Mouse (Mus musculus) CH12.LX (cell line): ENCODE measurements around the gene 6430548M08Rik. TPM values are rescaled to one million over a fixed set of nuclear protein-coding genes. Genes with fewer than 3 reads are reported as not detected.

Experiments
- DNase-seq: peaks from one replicate; pipeline ENCODE4 v3.0.0-alpha.2; 2013; ENCODE audit errors: extremely low read depth
- H3K27ac ChIP-seq: 2 replicates; pipeline ENCODE4 v1.5.1; 2012; ENCODE audit warnings: low read depth, mild to moderate bottlenecking, control low read depth, moderate library complexity; ENCODE audit not compliant: insufficient read depth
- H3K27me3 ChIP-seq: replicated peaks from 2 replicates; pipeline ENCODE3; 2012; ENCODE audit warnings: inconsistent platforms
- H3K36me3 ChIP-seq, 2 experiments: replicated peaks in 1 of 2; 2 replicates each; pipeline versions ENCODE3 to v1.6.1; 2012; ENCODE audit warnings: inconsistent platforms in 1 of 2, low read length in 1 of 2, mild to moderate bottlenecking in 1 of 2, mixed read lengths in 1 of 2, moderate library complexity in 1 of 2; ENCODE audit not compliant: control insufficient read depth in 1 of 2, insufficient read depth in 1 of 2
- H3K4me1 ChIP-seq, 2 experiments: 2 replicates each; pipeline ENCODE4 v1.6.1; 2012; ENCODE audit warnings: inconsistent platforms in 1 of 2, moderate library complexity in 1 of 2; ENCODE audit not compliant: insufficient read depth in 2 of 2, control insufficient read depth in 1 of 2
- H3K4me2 ChIP-seq: 2 replicates; pipeline ENCODE4 v1.6.1; 2012; ENCODE audit warnings: low read depth, mild to moderate bottlenecking, control low read depth; ENCODE audit not compliant: poor library complexity, insufficient read depth, severe bottlenecking
- H3K4me3 ChIP-seq, 3 experiments: fragments of 150-350 bp in 1 of 3; sonication (generic) in 1 of 3; replicated peaks in 1 of 3; 2 replicates each; pipeline versions ENCODE3 to v1.5.1; 2011 to 2012; ENCODE audit warnings: low read depth in 2 of 3, low read length in 2 of 3, mild to moderate bottlenecking in 2 of 3, moderate library complexity in 2 of 3, control low read depth in 1 of 3, improper control_type of control experiment in 1 of 3, inconsistent platforms in 1 of 3, mixed read lengths in 1 of 3; ENCODE audit not compliant: poor library complexity in 1 of 3
- H3K79me2 ChIP-seq: replicated peaks from 2 replicates; pipeline ENCODE4 v1.6.1; 2012; ENCODE audit warnings: mild to moderate bottlenecking, moderate library complexity; ENCODE audit not compliant: control insufficient read depth, poor library complexity, insufficient read depth, severe bottlenecking; ENCODE audit errors: extremely low read depth
- H3K9ac ChIP-seq: 2 replicates; pipeline ENCODE4 v1.6.1; 2012; ENCODE audit warnings: low read depth, mild to moderate bottlenecking, control low read depth, moderate library complexity; ENCODE audit not compliant: insufficient read depth
- H3K9me3 ChIP-seq: replicated peaks from 2 replicates; pipeline ENCODE3; 2012; ENCODE audit warnings: low read length, inconsistent platforms, mixed read lengths
- BHLHE40 ChIP-seq: IDR thresholded peaks from 2 replicates; pipeline ENCODE4 v1.6.1; 2011; ENCODE audit warnings: mild to moderate bottlenecking, low read depth, low read length, improper control_type of control experiment
- CHD1 ChIP-seq: IDR thresholded peaks from 2 replicates; pipeline ENCODE4 v1.6.1; 2012; ENCODE audit warnings: low read depth, low read length, improper control_type of control experiment, inconsistent platforms
- E2F4 ChIP-seq: IDR thresholded peaks from 2 replicates; pipeline ENCODE4 v1.6.1; 2011; ENCODE audit warnings: low read depth, low read length, improper control_type of control experiment; ENCODE audit not compliant: insufficient replicate concordance
- EP300 ChIP-seq: IDR thresholded peaks from 2 replicates; pipeline ENCODE4 v1.6.1; 2011; ENCODE audit warnings: low read length, improper control_type of control experiment
- GABPA ChIP-seq: IDR thresholded peaks from 2 replicates; pipeline ENCODE4 v1.6.1; 2012; ENCODE audit warnings: low read depth, low read length, improper control_type of control experiment, inconsistent platforms; ENCODE audit not compliant: insufficient replicate concordance
- IRF4 ChIP-seq: IDR thresholded peaks from 2 replicates; pipeline ENCODE4 v1.6.1; 2014; ENCODE audit warnings: low read depth, mild to moderate bottlenecking, inconsistent platforms, low read length, improper control_type of control experiment
- JUN ChIP-seq: IDR thresholded peaks from 2 replicates; pipeline ENCODE4 v1.6.1; 2011; ENCODE audit warnings: low read depth, mild to moderate bottlenecking, low read length, improper control_type of control experiment, moderate library complexity; ENCODE audit not compliant: insufficient read depth
- KAT2A ChIP-seq: IDR thresholded peaks from 2 replicates; pipeline ENCODE4 v1.6.1; 2012; ENCODE audit warnings: low read length, improper control_type of control experiment, inconsistent platforms; ENCODE audit not compliant: insufficient replicate concordance
- MEF2A ChIP-seq: IDR thresholded peaks from 2 replicates; pipeline ENCODE4 v1.6.1; 2014; ENCODE audit warnings: low read depth, mild to moderate bottlenecking, inconsistent platforms, low read length, improper control_type of control experiment, borderline replicate concordance
- MXI1 ChIP-seq: IDR thresholded peaks from 2 replicates; pipeline ENCODE4 v1.6.1; 2011; ENCODE audit warnings: mild to moderate bottlenecking, low read depth, low read length, improper control_type of control experiment
- MYC ChIP-seq: IDR thresholded peaks from 2 replicates; pipeline ENCODE4 v1.6.1; 2011; ENCODE audit warnings: low read depth, mild to moderate bottlenecking, improper control_type of control experiment, low read length
- NELFE ChIP-seq: IDR thresholded peaks from 2 replicates; pipeline ENCODE4 v1.6.1; 2011; ENCODE audit warnings: low read depth, low read length, improper control_type of control experiment
- NRF1 ChIP-seq: IDR thresholded peaks from 2 replicates; pipeline ENCODE4 v1.6.1; 2014; ENCODE audit warnings: low read depth, mild to moderate bottlenecking, inconsistent platforms, low read length, improper control_type of control experiment, moderate library complexity
- PAX5 ChIP-seq: IDR thresholded peaks from 2 replicates; pipeline ENCODE4 v1.6.1; 2012; ENCODE audit warnings: low read length, inconsistent platforms, mixed read lengths
- POLR2A ChIP-seq: IDR thresholded peaks from 2 replicates; pipeline ENCODE4 v1.6.1; 2011; ENCODE audit warnings: low read depth, mild to moderate bottlenecking, improper control_type of control experiment, low read length
- POLR2AphosphoS2 ChIP-seq: IDR thresholded peaks from 2 replicates; pipeline ENCODE4 v1.6.1; 2011; ENCODE audit warnings: low read depth, low read length, improper control_type of control experiment
- RAD21 ChIP-seq: IDR thresholded peaks from 2 replicates; pipeline ENCODE4 v1.6.1; 2011; ENCODE audit warnings: low read depth, mild to moderate bottlenecking, low read length, improper control_type of control experiment, moderate library complexity
- RCOR1 ChIP-seq: conservative IDR thresholded peaks from 2 replicates; pipeline ENCODE4 v1.6.1; 2012; ENCODE audit warnings: low read depth, mild to moderate bottlenecking, inconsistent platforms, low read length, improper control_type of control experiment
- TBP ChIP-seq: conservative IDR thresholded peaks from 2 replicates; pipeline ENCODE4 v1.6.1; 2011; ENCODE audit warnings: low read depth, low read length, improper control_type of control experiment
- TCF12 ChIP-seq: IDR thresholded peaks from 2 replicates; pipeline ENCODE4 v1.6.1; 2014; ENCODE audit warnings: low read depth, mild to moderate bottlenecking, inconsistent platforms, low read length, improper control_type of control experiment
- UBTF ChIP-seq: IDR thresholded peaks from 2 replicates; pipeline ENCODE4 v1.6.1; 2012; ENCODE audit warnings: low read depth, mild to moderate bottlenecking, inconsistent platforms, low read length, improper control_type of control experiment, moderate library complexity
- USF1 ChIP-seq: IDR thresholded peaks from 2 replicates; pipeline ENCODE4 v1.6.1; 2014; ENCODE audit warnings: low read depth, mild to moderate bottlenecking, inconsistent platforms, low read length, improper control_type of control experiment
- ZC3H11A ChIP-seq: IDR thresholded peaks from 2 replicates; pipeline ENCODE4 v1.6.1; 2012; ENCODE audit warnings: low read depth, mild to moderate bottlenecking, inconsistent platforms, low read length, improper control_type of control experiment
- ZKSCAN1 ChIP-seq: IDR thresholded peaks from 2 replicates; pipeline ENCODE4 v1.6.1; 2012; ENCODE audit warnings: low read depth, inconsistent platforms, low read length, improper control_type of control experiment, borderline replicate concordance
- ZMIZ1 ChIP-seq: IDR thresholded peaks from 2 replicates; pipeline ENCODE4 v1.6.1; 2012; ENCODE audit warnings: low read depth, mild to moderate bottlenecking, inconsistent platforms, low read length, improper control_type of control experiment
- dilution Hi-C: fragments of 300-500 bp; cut with MboI; formaldehyde crosslinking; loops from 2 replicates; pipeline ENCODE4 v1.14.3; 2020; ENCODE audit warnings: low sequenced_read_pairs; ENCODE audit not compliant: extremely low pct_unique_long_range_greater_than_20kb, extremely low pct_ligation_motif_present
- in situ Hi-C: fragments of 300-500 bp; cut with MboI; formaldehyde crosslinking; loops from 3 replicates; pipeline ENCODE4 v1.14.3; 2019; ENCODE audit warnings: low sequenced_read_pairs, low pct_ligation_motif_present, low pct_unique_long_range_greater_than_20kb, mixed read lengths
- polyA plus RNA-seq: library from polyadenylated mRNA; unstranded; fragments of >175 nt; gene quantifications from 2 replicates; pipeline ENCODE4 v1.2.1, GENCODE M21; 2012; ENCODE audit warnings: low read depth; ENCODE audit not compliant: insufficient read length
- total RNA-seq, 2 experiments: library from RNA; depleted of rRNA; stranded (reverse); fragments of 300-350 nt in 1 of 2; fragments of >200 nt in 1 of 2; gene quantifications; 2 replicates each; pipeline ENCODE4 v1.2.3; 2012 to 2014

The 6430548M08Rik gene
- total and polyA plus RNA-seq, 3 experiments: 0.13 TPM; not detected in 2

- dilution Hi-C loops: no loop called here
- Histone ChIP-seq H3K27ac (no peak overlapping the region), H3K4me1 (peaks cover 5 to 6% of the 10 kb centered on the region in 2 experiments; a peak in 3 of 4 replicates), H3K79me2 (no peaks in the 10 kb centered on the region), H3K4me3 (peak overlapping the region; percentile 18 to 74 (median 50)), H3K9me3 (peaks cover 18% of the 10 kb centered on the region), H3K36me3 (no peaks in the 10 kb centered on the region), H3K9ac (peak overlapping the region; percentile 66), H3K4me2 (peak overlapping the region; percentile 97), H3K27me3 (peaks cover 51% of the 10 kb centered on the region)
- in situ Hi-C loops: no loop called here
- no peak for DNase-seq
- TF ChIP-seq KAT2A (no peak), ZKSCAN1 (no peak), EP300 (no peak), TCF12 (no peak), E2F4 (no peak), USF1 (no peak), NRF1 (no peak), PAX5 (no peak), MYC (no peak), NELFE (no peak), POLR2AphosphoS2 (no peak), JUN (no peak), CHD1 (no peak), TBP (no peak), POLR2A (no peak), RAD21 (no peak), UBTF (no peak)
Measured at GRCm38 (mm10) chr8:120113306-120113705, 646 bp upstream of the 6430548M08Rik start.

- no peaks in the 10 kb centered on the region for H3K36me3 ChIP-seq
- peak overlapping the region in 2 of 3 experiments; percentile 50 to 64 for H3K4me3 ChIP-seq
- no peak for DNase-seq
- no peak for TF ChIP-seq RCOR1
- TF ChIP-seq ZKSCAN1: no peak
- no peak for TF ChIP-seq IRF4
- TF ChIP-seq UBTF: no peak
- no peak for TF ChIP-seq BHLHE40
- no peak for TF ChIP-seq NELFE
- no peak for TF ChIP-seq NRF1
- no peak for TF ChIP-seq MXI1
- no peak for TF ChIP-seq CHD1
- no peak for TF ChIP-seq GABPA
- TF ChIP-seq POLR2AphosphoS2: no peak
- TF ChIP-seq MYC: no peak
- TF ChIP-seq ZC3H11A: no peak
- TF ChIP-seq MEF2A: no peak
- TF ChIP-seq E2F4: no peak
- TF ChIP-seq JUN: no peak
- TF ChIP-seq ZMIZ1: no peak
- H3K27me3 ChIP-seq: peaks cover 62% of the 10 kb centered on the region
- peaks cover 18% of the 10 kb centered on the region for H3K9me3 ChIP-seq
- peak overlapping the region; percentile 11; the same call in 1 of the 2 replicates for H3K9ac ChIP-seq
- no peak overlapping the region for H3K27ac ChIP-seq
- H3K4me1 ChIP-seq: peaks cover 6 to 9% of the 10 kb centered on the region in 2 experiments; a peak in 3 of 4 replicates
- dilution Hi-C loops: no loop called here
- in situ Hi-C loops: no loop called here
- peak overlapping the region; percentile 45 for H3K4me2 ChIP-seq
- H3K79me2 ChIP-seq: no peaks in the 10 kb centered on the region
Measured at GRCm38 (mm10) chr8:120114315-120114841, 426 bp downstream of the 6430548M08Rik start.
